Comparison of ENCODE assay signal across 8 mouse cellular contexts in genomic region chr10:86273410-86274191, GRCm38 (mm10). TPM values are rescaled to one million over a fixed set of nuclear protein-coding genes. Genes with fewer than 3 reads are reported as not detected.
DNase-seq lines count a peak whose midpoint lies in the region; ATAC-seq and TF ChIP-seq lines count a peak whose summit lies in the region.

No protein-coding gene starts in this region.

- no peaks in the 10 kb centered on the region for H3K4me1 ChIP-seq in kidney, embryonic 14.5 days (ENCODE audit: control insufficient read depth, insufficient read depth, low read length)
- H3K4me1 ChIP-seq in lung, embryonic 14.5 days (ENCODE audit: insufficient read depth), result no peaks in the 10 kb centered on the region

- WGBS in kidney, embryonic 14.5 days, result 63% methylated on average over 19 of the region's 19 CpGs
- WGBS in lung, embryonic 14.5 days, result 41% methylated on average over 19 of the region's 19 CpGs

- TF ChIP-seq CTCF in lung, embryonic 14.5 days (IDR thresholded peaks at IDR 0.05; ENCODE audit: low read depth), result no peak

- no peak overlapping the region for H3K4me3 ChIP-seq in kidney, embryonic 14.5 days (ENCODE audit: low read length)
- no peak overlapping the region for H3K4me3 ChIP-seq in lung, embryonic 14.5 days (ENCODE audit: low read depth, low read length)

- H3K27me3 ChIP-seq in kidney, embryonic 14.5 days (ENCODE audit: control insufficient read depth, insufficient read depth, low read length), result no peaks in the 10 kb centered on the region
- no peaks in the 10 kb centered on the region for H3K27me3 ChIP-seq in lung, embryonic 14.5 days (ENCODE audit: insufficient read depth, low read length)

- H3K4me2 ChIP-seq in kidney, embryonic 14.5 days (replicated peaks; ENCODE audit: low read depth, low read length), result no peak overlapping the region
- no peak overlapping the region for H3K4me2 ChIP-seq in lung, embryonic 14.5 days

- no peaks in the 10 kb centered on the region for H3K9me3 ChIP-seq in kidney, embryonic 14.5 days (ENCODE audit: control insufficient read depth, low read length)
- no peaks in the 10 kb centered on the region for H3K9me3 ChIP-seq in lung, embryonic 14.5 days (ENCODE audit: low read depth, low read length)

- peak; percentile 99 for DNase-seq in heart, adult 11 months
- peak; percentile 48 for DNase-seq in lung, embryonic 14.5 days
- DNase-seq in frontal cortex, postnatal 25 days (ENCODE audit: low spot score in 2 of 2), result no peak
- DNase-seq in cerebellum, postnatal 10 days, result no peak
- no peak for DNase-seq in spleen, postnatal 10 days (ENCODE audit: low spot score in 2 of 2)
- DNase-seq in layer of hippocampus, postnatal 25 days (ENCODE audit: extremely low spot score in 1 of 2, low spot score in 1 of 2), result no peak

- peak overlapping the region; percentile 71; the same call in 1 of the 2 replicates for H3K27ac ChIP-seq in kidney, embryonic 14.5 days (ENCODE audit: low read depth, low read length)
- H3K27ac ChIP-seq in lung, embryonic 14.5 days (ENCODE audit: low read depth), result peak overlapping the region; percentile 67

- no peaks in the 10 kb centered on the region for H3K36me3 ChIP-seq in kidney, embryonic 14.5 days (ENCODE audit: control insufficient read depth, insufficient read depth, low read length)
- no peaks in the 10 kb centered on the region for H3K36me3 ChIP-seq in lung, embryonic 14.5 days (ENCODE audit: insufficient read depth)

- peak; percentile 62 for ATAC-seq in common myeloid progenitor, adult 5-6 weeks (replicated peaks; ENCODE audit: low read depth, poor library complexity, severe bottlenecking)
- peak; percentile 62 for ATAC-seq in kidney, embryonic 14.5 days (ENCODE audit: low FRiP score, low TSS enrichment)
- ATAC-seq in lung, embryonic 14.5 days (ENCODE audit: insufficient read depth), result peak; percentile 88

- no peak overlapping the region for H3K9ac ChIP-seq in kidney, embryonic 14.5 days (ENCODE audit: low read depth, low read length)
- no peak overlapping the region for H3K9ac ChIP-seq in lung, embryonic 14.5 days

RNA-seq across cellular contexts. Expression of gene Timp3, which starts 26.6 kb away (rescaled TPM):
- 1.9 and 3.6 TPM in 2 replicates for total RNA-seq in common myeloid progenitor, adult 5-6 weeks (2017)
- 31.9 and 60.1 TPM in 2 replicates for polyA plus RNA-seq in kidney, embryonic 14.5 days (2014; fragmentation: Nextera tagmentation; extraction: Ambion mirVana)
- 42.6 and 44.1 TPM in 2 replicates for polyA plus RNA-seq in lung, embryonic 14.5 days (2014; fragmentation: Nextera tagmentation; extraction: Ambion mirVana)
- 10 to 100 TPM; 50.1 to 55.1 TPM for total RNA-seq in layer of hippocampus, postnatal 25 days (2021)

Comparison
In these comparisons a context has a peak if more than half of its experiments do, and no peak if none do; other contexts are left out.
1. DNase-seq: peak in heart, adult 11 months (single experiment) and lung, embryonic 14.5 days (single experiment); none in frontal cortex, postnatal 25 days (0 of 2), cerebellum, postnatal 10 days (0 of 2), spleen, postnatal 10 days (0 of 2) and layer of hippocampus, postnatal 25 days (0 of 2).
2. RNA of gene Timp3, which starts 26.6 kb away (total RNA-seq): 50.1 to 55.1 TPM in layer of hippocampus, postnatal 25 days; 1.9 to 3.6 TPM in common myeloid progenitor, adult 5-6 weeks; every median in the first group is over 10 times any median in the second.
3. Peak in every context shown above with its lines, with median percentiles within 50 percentile points of each other: ATAC-seq.